Mouse (Mus musculus) urinary bladder, adult 18-20 months (tissue): Measurements from ENCODE around the gene Rapgef3.

Experiments
- DNase-seq, 2 experiments: peaks; one replicate each; pipeline ENCODE4 v3.0.0; 2022; ENCODE audit warnings: low spot score in 2 of 2, mixed read lengths in 2 of 2

Rapgef3 gene

DNA sequence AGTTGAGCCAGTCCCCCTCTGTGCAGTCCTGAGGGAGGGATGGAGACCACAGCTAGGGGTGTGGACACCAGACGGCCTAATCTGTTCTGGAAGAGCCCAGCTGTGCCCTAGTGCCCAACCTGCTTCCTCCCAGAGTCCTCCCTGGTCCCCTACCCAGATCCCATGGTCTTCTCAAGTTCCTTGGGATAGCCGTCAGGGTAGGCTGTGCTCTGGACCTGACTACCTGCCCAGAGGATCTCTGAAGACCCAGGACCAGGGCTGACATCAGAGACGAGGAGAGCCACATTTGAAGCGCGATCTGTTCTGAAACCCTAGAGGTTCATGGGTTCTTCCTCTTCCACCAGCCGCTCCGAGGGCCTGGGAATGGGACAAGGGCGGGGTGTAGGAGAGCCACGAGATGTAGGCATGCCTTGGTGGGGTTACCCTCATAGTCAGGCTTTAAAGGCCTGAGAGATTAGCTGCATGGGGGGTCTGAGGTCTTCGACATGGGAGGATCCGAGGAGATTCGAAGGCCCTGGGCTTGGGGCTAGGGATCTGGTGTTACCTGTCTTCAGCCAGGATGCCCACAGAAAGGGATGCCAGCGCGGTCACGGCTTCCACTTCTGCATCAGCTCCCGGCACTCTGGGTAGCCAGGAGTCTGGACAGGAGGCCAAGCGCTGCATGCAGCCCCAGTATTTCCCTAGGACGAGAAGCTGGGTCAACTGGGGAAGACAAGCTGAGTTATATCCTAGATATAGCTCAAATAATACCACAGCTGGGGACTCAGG lies 25.8 kb upstream of the Rapgef3 start:
- DNase-seq: no peak

DNA sequence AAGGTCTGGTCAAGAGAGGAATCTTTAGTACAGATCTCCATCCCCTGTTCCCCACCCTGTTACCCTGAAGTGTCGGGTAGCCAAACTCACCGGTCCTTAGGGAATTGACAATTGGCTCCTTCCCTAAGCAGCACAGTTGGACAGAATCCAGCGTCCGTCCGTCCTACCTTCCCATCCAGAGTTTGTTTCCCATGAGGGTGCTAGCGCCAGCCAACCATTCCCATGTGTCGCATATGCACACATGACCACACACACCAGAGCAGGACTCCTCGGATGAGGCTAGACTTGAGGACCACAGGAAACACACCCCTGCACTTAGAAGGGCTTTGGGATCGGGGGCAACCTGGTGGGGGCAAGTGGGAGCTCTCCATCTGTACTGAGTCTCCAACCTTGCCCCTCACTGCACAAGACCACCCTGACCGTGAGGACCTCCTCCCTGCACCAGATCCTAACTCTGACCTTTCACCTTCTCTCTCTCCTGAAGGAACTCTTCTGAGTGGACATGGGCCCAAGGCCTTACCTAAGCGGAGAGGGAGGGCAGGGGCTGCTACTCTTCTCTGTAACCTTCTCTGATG lies 23.4 kb upstream of the Rapgef3 start:
- no peak for DNase-seq

DNA sequence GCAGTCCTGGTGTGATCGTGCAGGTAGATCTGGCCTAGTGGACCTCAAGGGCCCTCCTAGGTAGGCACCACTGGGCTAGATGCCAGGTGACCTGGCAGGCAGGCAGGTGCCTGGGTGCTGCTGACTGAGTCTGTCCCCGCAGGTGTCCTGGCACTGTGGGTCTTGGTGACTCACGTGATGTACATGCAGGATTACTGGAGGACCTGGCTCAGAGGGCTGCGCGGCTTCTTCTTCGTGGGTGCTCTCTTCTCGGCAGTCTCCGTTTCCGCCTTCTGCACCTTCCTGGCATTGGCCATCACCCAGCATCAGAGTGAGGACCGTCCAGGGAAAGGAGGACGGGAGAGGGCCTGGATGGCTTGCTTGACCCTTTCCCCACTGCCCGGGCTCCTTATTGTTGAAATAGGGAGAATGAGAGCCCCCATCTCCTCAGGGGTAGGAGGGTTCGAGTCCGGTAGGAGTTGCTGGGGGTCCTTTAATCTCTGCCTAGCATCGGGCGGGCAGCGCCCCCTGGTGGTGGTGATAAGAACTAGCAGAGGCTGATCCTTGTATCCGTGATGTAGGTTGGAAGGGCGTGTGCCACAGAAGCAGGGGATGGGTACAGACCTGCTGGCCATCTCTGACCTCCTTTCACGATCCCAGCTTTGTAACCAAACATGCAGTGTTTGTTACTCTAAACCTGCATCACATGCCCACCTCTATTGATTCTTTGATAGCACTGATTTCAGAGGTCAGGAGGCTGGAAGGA lies 22.2 kb upstream of the Rapgef3 start:
- no peak for DNase-seq

DNA sequence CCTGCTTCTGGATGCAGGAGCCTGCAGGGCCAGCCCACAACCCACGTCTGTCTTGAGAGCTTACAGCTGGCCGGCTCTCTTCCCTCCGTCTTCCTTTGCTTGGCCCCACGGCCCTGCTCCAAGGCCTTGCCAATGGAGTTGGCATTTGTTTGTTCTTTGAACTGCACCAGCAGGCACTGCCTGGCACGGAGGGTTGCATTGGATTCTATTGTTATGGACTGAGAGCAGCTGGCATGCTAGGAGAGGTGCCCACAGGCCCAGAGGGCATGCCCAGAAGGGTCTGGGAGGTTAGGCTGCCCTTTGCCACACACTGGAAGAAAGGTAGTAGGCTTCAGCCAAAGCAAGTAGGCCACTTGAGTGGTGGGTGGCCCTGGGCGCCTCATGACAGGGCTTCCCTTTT lies 21.0 kb upstream of the Rapgef3 start:
- no peak for DNase-seq

DNA sequence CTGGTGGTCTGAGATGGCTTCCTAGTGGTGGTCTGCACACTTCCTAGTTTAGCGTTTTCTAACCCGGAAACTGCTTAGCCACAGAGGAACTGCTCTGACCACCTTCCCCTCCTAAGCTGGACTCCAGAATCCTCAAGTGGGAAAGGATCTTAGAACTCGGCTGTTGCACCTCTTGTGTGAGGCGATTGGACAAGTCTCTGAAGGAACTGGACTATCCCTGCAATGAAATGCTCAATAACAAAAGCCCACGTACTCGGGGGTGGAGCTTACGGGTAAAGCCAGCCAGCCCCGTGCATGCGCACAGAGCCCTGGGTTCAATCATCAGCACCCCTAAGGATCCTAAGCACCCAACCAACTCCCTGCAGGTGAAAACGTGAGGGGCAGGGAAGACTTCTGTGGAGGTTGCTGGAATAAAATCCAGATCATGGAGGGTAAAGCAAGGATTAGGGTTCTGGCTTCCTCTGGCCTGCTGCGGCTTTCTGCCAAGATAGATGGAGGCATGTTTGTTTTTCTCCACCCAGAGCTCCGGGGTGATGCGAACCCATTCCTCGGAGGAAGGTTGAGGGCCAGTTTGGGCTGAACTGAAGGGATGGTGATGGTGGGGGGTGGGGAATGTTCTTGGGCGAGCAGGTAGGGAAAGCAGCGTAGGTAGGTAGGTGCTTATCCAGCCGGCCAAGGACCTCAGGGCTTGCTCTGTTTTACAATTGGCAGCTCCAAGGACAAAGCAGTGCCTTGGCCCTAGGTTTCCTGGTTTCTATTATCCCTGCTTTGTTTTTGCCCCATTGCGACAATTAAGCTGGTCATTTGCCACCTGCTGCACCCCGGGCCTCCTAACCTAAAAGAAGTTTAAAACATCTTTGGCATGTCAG lies 20.3 kb upstream of the Rapgef3 start:
- no peak for DNase-seq

DNA sequence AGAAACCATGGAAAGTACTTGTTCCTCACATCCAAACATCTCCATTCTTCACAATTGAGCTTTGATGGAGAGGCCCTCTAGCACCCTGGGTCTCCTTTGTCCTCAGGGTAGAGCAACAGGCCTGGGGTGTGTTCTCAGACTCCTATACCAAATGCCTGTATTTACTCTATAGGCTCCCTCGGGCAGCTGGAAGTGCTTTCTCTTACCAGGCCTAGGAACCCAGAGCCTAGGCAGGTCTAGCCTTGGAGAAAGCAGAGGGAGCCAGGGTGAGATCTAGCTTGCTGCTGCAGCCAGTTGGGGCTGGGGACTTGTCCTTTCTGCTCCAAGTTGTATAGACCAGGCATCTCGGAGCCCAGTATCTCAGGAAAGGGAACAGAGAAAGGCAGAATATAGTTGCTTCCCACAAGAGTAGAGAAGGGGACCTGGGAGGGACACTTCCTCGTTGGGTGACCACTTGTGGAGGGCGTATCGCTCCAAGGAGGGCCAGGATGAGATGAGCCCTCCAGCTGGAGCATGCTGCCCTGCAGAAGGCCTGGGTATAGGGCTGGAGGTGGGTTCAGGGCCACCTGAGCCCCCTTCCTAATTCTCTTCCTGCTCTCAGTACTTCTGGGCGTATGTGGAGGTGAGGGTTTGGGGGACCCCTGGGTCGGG lies 19.5 kb upstream of the Rapgef3 start:
- no peak for DNase-seq

DNA sequence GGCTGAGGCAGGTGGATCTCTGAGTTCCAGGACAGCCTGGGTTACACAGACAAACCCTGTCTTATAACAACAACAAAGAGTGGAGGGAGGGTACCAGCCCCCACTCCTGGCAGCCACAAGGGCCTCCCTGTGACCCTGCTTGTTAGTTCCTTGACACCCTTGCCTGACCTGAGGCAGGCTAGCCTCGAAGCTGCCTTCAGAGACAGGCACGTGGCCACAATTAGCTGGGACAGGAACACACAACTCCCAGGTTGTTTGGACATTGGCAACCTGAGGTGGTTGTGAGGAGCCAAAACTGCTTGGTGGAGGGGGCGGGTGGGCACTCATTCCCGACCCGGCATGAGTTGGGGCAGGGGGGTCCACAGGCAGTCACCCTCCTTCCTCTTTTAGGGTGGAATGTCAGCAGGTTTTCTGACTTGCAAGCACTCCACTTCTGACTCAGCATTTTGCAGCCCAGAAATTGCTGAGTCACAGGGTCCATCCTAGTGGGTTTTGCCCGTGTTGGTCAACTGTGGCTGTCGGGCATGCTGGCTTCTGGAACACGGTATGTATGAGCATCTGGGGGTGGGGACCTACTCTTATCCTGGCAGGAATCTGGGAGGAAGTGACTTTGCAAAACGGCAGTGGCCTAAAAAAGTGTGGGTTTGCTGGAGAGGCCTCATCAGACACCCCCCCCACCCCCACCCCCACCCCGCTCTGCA lies 18.8 kb upstream of the Rapgef3 start:
- no peak for DNase-seq

DNA sequence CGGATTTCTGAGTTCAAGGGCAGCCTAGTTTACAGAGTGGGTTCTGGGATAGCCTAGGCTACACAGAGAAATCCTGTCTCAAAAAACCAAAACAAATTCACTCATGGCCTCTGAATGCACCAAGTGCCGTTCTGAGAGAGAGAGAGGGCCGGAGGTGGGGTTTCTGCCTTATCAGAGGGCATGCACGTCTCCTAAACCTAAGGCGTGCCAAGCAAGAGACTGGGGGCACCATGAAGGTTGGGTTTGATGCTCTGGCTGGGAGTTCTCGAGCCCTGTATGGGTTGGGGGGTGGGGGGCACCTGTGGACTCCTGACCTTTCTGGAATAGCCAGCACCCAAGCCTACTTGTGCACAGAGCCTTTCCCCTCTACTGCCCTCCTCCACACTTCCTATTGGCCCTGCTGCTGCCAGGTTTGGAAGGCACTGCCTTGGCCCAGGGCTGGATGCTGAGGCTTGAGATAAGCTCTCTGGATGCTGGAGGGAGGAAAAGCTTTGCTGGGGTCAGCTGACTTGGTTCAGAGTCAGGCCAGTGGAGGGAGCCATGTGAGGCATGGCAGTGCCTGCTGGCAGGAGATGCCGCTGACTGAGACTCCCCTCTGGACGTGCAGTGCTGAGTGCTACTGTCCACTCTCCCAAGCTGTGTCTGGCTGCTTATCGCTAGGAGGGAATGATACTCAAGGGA lies 18.1 kb upstream of the Rapgef3 start:
- DNase-seq: no peak

DNA sequence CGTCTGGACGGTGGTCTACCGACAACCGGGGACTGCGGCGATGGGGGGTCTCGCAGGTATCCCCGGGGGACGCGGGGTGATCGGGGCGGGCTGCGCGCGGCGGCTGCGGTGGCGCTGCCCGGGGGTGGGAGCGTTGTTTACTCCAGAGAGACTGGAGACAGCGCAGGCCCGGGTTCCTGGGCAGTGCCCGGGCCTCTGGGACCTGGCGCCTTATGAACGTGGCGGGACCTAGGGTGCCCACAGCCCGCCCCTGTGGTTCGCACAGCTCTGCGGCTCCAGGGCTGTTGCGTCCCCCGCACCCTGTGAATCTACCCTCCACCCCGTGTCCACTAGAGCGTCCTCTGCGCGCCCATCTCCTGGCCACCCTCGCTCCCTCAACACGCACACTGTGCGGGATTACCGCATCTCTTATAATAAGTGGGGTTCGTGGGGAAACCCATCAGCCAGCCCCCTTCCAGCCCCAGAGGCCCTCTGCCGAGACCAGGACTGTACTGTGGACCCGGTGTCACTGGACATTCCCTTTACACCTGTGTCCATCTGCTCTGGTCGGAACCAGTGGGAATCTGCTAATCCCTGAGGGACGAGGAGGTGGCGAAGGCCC lies 16.9 kb upstream of the Rapgef3 start:
- DNase-seq: no peak

DNA sequence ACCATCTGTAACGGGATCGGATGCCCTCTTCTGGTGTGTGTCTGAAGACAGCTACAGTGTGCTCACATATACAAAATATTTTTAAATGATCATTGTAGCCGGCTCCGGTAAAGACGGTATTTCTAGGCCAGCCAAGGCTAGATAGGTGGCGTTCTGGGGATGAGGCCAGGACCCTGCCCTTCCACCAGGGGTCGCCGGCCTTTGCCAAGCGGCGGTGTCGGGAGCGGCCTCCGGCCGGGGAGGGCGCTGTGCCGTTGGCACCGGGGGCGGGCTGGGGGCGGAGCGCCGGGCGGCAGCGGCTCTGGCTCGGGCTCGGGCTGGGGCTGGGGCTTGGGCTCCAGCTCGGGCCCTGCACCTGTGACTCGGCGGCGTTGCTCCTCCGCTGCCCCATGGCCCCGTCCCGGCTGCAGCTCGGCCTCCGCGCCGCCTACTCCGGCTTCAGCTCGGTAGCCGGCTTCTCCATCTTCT lies 16.4 kb upstream of the Rapgef3 start:
- peak; percentile 82 to 85 for DNase-seq

DNA sequence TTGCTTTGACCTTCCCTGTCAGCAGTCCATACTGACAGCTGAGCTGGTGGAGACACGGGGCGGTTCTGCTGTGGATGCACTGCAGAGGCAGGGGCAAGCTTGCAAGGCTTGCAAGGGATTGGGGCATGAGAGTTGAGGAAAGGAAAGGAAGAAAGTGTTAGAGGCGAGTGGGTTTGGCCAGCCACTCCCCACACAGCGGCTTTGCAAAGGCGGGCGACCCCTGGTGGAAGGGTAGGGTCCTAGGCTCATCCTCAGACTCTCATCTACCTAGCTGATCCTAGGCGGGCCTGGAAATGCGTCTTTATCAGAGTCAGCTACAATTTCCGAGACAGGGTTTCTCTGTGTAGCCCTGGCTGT lies 15.0 kb upstream of the Rapgef3 start:
- peak; percentile 66 to 68 for DNase-seq

DNA sequence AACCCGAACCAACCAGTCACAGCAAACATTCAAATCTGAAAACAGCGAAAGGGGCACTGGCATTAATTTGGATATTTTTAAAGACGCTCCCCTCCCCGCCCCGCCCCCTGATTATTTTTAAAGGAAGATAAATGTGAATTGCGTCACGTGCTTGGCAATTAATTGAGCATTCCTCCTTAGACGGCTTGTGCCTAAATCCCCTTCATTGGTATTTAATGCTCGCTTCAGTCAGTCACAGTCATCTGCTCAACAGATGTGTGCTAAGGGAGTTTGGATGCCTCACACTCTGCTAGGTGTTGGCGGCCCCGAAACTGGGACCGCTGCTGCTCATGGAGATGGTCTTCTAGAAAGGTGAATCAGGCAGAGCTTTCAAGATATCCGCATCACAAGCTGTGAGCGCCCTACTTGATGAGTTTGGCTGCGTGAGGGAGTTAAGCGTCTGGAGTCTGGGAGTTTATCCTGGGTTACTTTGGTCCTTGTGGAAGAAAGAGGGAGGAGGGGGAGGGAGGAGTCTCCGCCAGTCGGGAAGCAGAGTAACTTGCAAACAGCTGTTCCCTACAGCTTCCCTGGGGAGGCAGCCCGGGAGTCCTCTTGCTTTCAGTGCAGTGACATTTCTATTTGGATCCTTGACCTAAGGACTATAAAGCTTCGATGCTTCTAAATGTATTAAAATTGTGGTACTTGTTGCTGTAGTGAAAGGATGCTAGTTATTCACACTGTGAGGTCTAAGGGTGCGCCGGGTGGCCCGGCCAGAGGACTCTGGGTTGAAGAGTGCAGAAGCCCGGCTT lies 14.4 kb upstream of the Rapgef3 start:
- no peak for DNase-seq

DNA sequence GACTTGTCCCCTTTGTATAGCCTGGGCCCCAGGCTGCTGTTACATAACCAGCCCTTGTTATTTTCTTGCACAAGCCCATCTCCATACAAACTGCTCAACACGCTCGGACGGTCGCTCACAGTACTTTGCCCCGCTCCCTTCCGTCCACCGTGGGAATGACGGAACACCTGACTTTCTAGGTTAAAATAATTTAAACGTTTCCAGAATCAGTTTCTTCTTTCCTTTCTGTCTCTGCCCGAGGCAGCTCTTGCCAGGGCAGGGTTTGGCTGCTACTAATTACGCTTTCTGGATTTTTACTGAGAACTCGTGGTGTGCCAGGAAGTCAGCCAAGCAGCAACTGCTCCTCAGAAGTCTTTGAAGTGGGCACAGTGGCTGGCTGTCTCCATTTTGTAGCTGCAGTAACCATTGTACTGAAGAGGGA lies 12.8 kb upstream of the Rapgef3 start:
- no peak for DNase-seq

DNA sequence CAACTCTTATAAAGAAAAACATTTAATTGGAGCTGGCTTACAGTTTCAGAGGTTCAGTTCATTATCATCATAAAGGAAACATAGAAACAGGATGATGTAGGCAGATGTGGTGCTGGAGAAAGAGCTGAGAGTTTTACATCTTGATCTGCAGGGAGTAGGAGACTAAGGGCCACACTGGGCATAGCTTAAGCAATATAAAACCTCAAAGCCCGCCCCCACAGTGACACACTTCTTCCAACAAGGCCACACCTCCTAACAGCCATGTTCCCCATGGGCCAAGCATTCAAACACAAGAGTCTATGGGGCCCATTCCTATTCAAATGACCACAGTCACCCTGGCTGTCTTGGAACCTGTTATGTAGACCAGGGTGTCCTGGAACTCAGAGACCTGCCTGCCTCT lies 11.8 kb upstream of the Rapgef3 start:
- no peak for DNase-seq

DNA sequence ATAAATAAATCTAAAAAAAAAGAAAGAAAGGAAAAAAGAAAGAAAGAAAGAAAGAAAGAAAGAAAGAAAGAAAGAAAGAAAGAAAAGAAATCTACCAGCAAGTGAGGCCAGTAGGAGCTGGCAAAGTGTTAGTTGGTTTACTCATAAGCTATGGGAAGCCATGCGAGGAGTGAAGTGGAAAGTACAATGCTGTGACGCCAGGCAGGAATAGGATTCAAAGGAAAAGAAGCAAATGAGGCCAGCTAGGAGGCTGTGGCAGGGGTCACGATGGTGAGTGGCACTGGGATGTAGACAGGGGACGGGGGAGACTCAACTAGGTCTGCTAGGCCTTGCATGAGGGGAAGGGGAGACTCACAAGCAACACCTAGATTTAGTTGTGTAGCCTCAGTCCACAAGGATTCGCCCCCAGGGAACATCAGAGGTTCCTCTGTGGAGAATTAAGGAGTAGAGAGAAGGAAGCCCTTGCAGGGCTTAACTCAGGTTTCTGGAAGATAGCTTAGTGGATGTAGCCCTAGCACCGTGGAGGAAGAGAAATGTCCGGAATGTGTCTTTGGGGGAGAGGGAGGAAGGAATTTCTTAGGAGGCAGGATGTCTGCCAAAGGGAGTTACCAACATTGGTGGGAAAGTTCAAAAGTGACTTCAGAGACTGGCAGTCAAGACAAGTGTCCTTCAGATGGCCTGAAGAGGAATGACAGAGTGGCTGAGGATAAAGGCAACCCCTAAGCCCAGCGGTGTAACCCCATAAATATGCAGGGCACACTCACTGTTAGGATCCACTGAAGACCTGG lies 10.7 kb upstream of the Rapgef3 start, which contains the start of gene Slc48a1:
Slc48a1 (plus strand) TSS at position 210 of the 788 bp plus-strand sequence.
- DNase-seq: no peak

DNA sequence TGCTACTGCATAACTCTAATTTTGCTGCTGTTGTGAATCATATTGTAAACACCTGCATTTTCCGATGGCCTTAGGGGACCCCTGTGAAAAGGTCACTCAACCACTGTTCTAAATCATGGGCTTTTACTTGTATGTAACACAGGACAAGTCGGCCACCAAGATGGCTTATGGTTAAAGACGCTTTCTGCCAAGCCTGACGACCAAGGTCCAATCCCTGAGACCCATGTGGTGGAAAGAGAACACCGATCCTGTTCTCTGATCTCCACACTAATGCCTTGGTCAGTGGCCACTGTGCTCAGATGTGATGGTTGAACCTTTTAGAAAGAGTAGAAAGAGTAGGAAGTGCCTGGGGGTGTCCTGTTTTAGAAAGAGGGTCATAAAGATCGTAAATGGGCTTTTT lies 9.1 kb upstream of the Rapgef3 start:
- no peak for DNase-seq

DNA sequence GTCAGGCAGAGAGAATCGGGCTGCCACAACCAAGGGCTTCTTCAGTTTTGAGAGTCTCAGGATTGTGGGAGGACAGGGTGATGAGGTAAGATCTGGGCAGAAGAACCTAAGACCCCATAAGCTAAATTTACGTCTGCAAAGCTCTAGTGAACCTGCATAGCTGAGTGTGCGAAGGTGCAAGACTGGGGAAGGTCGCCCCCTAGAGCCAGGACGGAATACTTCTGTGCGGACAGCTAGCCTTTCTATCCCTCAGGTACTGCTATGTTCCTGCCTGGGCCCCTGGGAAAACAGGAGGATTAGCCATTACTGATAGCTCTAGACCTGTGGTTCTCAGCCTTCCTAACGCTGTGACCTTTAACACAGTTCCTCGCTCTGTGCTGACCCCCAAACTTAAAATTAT lies 8.7 kb upstream of the Rapgef3 start:
- DNase-seq: peak in 1 of 2 experiments; percentile 65

DNA sequence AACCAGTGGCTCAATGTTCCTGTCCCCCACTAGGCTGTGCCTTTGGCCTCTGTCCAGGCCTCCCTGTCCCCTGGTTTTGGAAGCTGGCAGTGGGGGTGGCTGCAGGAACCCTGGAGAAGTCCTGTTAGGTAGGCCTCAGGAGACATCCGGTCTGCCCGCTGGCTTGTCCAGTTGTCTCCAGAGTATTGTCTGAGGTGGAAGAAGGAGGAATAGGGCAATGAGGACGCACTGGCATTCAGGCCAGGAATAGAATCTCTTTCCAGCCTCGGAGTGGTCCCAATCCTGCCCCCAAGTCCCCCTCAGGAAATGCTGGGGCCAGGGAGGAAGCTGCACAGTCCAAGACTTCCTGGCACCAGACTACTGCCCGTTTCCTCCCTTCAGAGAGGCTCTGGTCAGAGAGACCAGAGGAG lies 6.2 kb upstream of the Rapgef3 start:
- DNase-seq: no peak
